Mouse (Mus musculus): ENCODE results near the gene Camkv. TPM values are rescaled to one million over a fixed set of nuclear protein-coding genes. Genes with fewer than 3 reads are reported as not detected.

Gene Camkv
- 1 to 10 TPM; 1.6 to 2.7 TPM for total RNA-seq (2021)
- long read RNA-seq, experiment 1, partial matches to known transcripts, result 0 of 4 reads
- long read RNA-seq, experiment 1, other reads (novel, unspliced or antisense), result 0 of 4 reads
- long read RNA-seq, experiment 2, result 0 reads

GRCm38 (mm10) chr9:107935374-107935773, at the start of gene Camkv:
TSS of gene Camkv (plus strand) at chr9:107935674.
- DNase-seq, result no peak

GRCm38 (mm10) chr9:107887804-107888266, 47.6 kb upstream of the Camkv start, which contains the start of gene Mon1a:
TSS of gene Mon1a (plus strand) at chr9:107888151.
- DNase-seq, result peak; percentile 92

GRCm38 (mm10) chr9:107888267-107888850, 47.1 kb upstream of the Camkv start:
- DNase-seq, result no peak

- no peak for DNase-seq
These were observed 45.2 kb upstream of the Camkv start for GRCm38 (mm10) chr9:107890260-107890659.

- DNase-seq, result no peak
These were observed 44.5 kb upstream of the Camkv start for GRCm38 (mm10) chr9:107891023-107891422.

DNA sequence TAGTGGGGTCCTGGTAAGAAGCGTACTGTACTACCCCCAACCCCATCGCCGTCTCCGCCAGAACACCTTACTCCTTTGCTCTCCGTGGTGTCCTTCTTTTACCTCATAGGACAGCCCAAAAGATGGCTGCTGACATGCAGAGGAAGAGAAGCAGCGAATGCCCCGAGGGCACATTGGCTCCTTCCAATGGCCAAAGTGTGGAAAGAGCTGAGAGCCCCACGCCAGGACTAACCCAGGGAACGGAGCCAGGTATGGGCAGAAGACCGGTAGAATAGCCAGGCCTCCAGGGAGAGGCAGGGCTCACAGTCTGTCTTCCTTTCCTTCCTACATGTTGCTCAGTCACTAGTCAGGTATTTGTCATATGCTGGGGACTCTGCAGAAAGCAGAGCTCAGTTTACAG, 36.9 kb upstream of the Camkv start:
- DNase-seq, result peak; percentile 59

- DNase-seq, result no peak
These were observed 35.6 kb upstream of the Camkv start for GRCm38 (mm10) chr9:107899855-107900254.

DNA sequence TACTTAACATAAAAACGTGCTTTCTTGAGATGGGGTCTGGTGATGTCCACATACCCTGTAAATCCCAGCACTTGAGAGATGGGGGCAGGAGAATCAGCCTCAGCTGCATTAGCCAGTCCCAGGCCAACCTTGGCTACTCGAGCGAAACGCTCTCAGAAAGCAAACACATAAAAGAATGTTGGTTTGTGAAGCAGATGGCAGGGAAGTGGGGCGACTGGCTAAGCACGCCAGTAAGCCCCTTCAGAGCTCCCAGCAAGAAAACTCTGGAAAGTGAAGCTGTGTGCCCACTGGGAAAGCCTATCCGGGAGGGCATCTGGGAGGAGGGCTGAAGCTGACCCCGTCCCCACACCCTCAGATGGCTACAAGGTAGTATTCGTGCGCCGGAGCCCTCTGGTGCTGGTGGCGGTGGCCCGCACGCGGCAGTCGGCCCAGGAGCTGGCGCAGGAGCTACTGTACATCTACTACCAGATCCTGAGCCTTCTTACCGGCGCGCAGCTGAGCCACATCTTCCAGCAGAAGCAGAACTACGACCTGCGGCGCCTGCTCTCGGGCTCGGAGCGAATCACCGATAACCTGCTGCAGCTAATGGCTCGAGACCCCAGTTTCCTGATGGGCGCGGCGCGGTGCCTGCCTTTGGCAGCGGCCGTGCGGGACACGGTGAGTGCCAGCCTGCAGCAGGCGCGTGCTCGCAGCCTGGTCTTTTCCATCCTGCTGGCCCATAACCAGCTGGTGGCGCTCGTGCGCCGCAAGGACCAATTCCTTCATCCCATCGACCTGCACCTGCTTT, 34.4 kb upstream of the Camkv start:
- peak; percentile 76 for DNase-seq

DNA sequence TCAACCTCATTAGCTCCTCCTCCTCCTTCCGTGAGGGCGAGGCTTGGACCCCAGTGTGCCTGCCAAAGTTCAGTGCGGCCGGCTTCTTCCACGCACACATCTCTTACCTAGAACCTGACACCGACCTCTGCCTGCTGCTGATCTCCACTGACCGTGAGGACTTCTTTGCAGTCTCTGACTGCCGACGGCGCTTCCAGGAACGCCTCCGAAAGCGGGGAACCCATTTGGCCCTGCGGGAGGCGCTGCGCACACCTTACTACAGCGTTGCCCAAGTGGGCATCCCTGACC, 33.9 kb upstream of the Camkv start:
- no peak for DNase-seq

GRCm38 (mm10) chr9:107904726-107905125, 30.7 kb upstream of the Camkv start:
- peak; percentile 92 for DNase-seq

DNA sequence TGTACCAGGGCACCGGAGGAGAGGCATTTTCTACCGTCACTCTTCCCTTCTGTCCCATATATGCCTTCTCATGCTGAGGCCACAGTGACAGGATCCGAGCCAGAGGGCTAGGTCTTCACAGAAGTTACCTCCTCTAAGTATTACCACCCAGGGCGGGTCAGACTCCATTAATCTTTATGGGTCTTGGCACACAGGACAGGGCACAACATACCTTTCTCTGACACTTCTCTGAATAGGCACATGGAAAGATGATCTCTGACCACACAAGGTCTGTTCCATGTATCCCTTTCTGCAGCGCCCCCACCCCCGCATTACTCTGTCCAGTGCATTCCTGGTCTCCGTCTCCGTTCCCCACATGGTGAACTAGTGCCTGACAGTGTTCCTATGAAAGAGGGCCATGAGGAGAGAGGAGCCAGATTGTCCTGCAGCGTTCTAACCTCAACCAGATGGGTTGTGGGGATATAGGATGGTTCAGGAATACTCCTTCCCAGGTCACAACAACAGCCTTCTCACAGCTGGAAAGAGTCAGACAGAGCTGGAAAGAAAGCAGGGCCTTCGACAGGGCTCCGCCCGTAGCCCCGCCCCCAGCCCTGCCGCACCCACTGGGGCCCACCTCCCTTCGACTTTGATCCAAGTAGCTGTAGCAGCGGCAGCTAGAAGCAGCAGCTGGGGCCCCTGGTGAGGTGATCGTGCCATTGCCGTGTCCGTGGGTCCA, 29.1 kb upstream of the Camkv start, which contains the start of gene Mst1r:
TSS of gene Mst1r (plus strand) at position 622 of the 715 bp plus-strand sequence.
- peak; percentile 91 for DNase-seq

GRCm38 (mm10) chr9:107906967-107907800, 28.3 kb upstream of the Camkv start:
- DNase-seq, result peak; percentile 23

DNA sequence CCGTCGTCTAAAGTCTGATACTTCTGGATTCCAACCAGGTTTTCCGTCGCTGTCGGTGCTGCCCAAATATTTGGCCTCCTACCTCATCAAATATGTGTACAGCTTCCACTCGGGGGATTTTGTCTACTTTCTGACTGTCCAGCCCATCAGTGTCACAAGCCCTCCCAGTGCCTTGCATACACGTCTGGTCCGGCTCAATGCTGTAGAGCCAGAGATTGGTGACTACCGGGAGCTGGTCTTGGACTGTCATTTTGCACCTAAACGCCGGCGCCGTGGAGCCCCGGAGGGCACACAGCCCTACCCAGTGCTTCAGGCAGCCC, 27.7 kb upstream of the Camkv start:
- DNase-seq, result peak; percentile 23

DNA sequence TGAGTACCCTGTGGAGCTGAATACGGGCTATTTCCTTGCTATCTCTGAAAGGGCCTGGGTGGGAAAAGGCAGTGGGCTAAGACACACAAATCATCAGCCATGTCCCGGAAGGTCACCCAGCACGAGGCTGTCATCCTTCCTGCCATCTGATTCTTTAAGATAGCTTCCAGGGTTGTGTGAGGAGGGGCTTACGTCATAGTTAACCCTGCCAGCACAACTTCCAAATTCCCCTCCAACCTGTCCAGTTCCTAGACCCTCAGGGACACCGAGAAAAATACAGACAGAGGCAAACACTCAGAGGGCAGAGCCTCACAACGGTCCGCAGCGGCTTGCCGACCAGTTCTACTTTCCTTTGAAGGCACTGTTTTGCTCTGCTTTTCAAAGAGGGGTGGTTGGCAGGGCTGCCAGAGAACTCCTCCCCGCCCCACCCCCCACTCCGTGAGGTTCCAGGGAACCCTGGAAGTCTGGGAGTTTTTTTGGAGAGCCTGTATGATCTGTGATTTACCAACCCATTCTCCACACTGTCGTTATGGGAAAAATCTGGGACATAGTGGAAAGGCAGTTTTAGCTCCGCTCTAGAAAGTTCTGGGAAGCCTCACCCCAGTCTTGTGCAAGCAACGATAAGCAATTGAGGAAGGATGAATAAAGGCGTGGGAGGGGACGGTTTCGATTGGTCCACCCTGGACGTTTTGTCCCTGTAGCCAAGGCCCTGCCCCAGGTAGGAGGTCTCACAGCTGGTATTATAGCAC, 26.9 kb upstream of the Camkv start:
- DNase-seq, result peak; percentile 52

DNA sequence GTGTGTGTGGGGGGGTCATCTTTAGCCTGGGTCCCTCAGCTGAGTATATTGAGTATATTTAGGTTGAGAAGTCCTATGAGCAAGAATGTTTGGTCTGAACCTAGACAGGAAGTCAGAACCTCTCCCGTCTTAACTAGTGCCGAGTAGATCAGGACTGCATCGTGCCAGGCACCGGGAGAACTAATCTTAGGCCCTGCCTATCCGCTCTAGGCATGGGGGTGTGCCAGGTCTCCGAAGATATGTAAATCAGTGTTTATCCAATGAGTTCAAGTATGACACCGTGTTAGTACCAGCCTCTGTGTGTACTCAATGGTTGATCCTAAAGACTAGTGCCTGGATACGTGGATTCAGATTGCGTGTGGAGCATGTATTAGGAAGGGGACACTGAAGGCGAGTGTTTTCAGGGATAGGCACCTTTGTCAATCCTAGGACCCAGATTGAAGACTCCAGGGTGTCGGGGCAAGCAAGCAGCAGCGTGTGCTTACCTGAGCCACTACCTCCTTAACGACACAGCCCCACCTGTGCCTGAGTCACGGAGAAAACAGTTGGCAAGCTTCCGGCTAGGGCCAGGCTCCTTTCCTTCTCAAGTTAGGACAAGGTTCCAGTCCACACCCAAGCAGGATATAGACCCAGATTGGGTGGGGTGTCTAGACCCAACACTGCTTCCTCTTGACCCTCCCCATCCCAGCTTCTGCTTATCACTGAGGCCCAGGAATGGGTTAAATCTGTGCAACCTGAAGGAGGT, 25.3 kb upstream of the Camkv start:
- DNase-seq, result no peak

DNA sequence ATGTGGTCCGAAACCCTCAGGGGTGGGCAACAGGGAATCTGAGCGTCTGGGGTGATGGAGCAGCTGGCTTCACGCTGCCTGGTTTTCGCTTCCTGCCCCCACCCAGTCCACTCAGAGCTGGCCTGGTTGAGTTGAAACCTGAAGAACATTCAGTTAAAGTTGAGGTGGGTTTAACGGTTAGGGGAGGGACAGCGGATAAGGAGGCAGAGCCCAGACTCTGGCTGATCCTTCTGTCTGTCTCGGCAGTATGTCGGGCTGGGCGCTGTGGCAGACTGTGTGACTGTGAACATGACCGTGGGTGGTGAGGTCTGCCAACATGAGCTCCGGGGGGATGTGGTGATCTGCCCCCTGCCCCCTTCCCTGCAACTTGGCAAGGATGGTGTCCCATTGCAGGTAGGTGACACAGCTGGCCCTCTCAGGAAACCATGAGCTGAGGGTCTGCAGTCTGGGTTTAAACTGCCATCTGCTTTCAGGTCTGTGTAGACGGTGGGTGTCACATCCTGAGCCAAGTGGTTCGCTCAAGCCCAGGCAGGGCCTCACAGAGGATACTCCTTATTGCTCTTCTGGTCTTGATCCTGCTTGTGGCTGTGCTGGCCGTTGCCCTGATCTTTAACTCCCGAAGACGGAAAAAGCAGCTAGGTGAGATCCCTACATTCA, 20.6 kb upstream of the Camkv start:
- DNase-seq, result no peak

- no peak for DNase-seq
These were observed 17.4 kb upstream of the Camkv start for GRCm38 (mm10) chr9:107917895-107918608.

- no peak for DNase-seq
These were observed 16.6 kb upstream of the Camkv start for GRCm38 (mm10) chr9:107918884-107919283.

DNA sequence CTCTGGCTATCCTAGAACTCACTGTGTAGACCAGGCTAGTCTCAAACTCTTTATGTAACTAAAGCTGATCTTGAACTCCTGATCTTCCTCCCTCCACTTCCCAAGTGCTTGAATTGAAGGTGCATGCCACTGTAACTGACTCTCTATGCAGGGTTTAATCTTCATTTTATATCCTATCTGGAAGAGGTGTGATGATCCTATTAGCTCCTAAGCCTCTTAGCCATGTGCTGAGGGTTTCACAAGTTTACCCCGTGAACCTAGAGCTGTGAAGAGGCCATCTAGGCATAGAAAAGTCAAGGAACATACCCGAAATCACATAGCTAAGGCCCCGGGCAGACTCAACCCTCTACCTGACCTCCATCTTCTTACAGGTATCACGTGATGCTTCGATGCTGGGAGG, 16.0 kb upstream of the Camkv start:
- no peak for DNase-seq
